Mouse (Mus musculus) lung, embryonic 14.5 days (tissue): ENCODE data around the gene Tacc2. TPM values are rescaled to one million over a fixed set of nuclear protein-coding genes. Genes with fewer than 3 reads are reported as not detected.

Experiments used
- ATAC-seq: fragments of 200-750 bp; cut with Nextera tagmentation; 2 replicates; pipeline ENCODE4 v1.8.0; 2017; ENCODE audit warnings: mild to moderate bottlenecking, moderate TSS enrichment, moderate library complexity; ENCODE audit not compliant: insufficient read depth
- DNase-seq: peaks from one replicate; pipeline ENCODE4 v3.0.0-alpha.2; 2015
- H3K27ac ChIP-seq: fragments of 300-500 bp; sonication (generic); 2 replicates; pipeline ENCODE4 v1.5.1; 2014; ENCODE audit warnings: low read depth, mild to moderate bottlenecking, moderate library complexity
- H3K27me3 ChIP-seq: fragments of 300-500 bp; sonication (generic); 2 replicates; pipeline ENCODE4 v1.6.1; 2014; ENCODE audit warnings: low read length, control low read depth; ENCODE audit not compliant: insufficient read depth
- H3K36me3 ChIP-seq: fragments of 300-500 bp; sonication (generic); 2 replicates; pipeline ENCODE4 v1.6.1; 2014; ENCODE audit warnings: control low read depth; ENCODE audit not compliant: insufficient read depth
- H3K4me1 ChIP-seq: fragments of 300-500 bp; sonication (generic); 2 replicates; pipeline ENCODE4 v1.6.1; 2014; ENCODE audit warnings: antibody characterized with exemption, control low read depth; ENCODE audit not compliant: insufficient read depth
- H3K4me2 ChIP-seq: fragments of 300-500 bp; sonication (generic); 2 replicates; pipeline ENCODE4 v1.6.1; 2014; ENCODE audit warnings: mild to moderate bottlenecking
- H3K4me3 ChIP-seq: fragments of 300-500 bp; sonication (generic); 2 replicates; pipeline ENCODE4 v1.5.1; 2014; ENCODE audit warnings: low read depth, low read length
- H3K9ac ChIP-seq: fragments of 300-500 bp; sonication (generic); 2 replicates; pipeline ENCODE4 v1.6.1; 2014
- H3K9me3 ChIP-seq: fragments of 300-500 bp; sonication (generic); 2 replicates; pipeline ENCODE4 v1.6.1; 2016; ENCODE audit warnings: low read depth, low read length, control low read depth
- CTCF ChIP-seq: IDR thresholded peaks from 2 replicates; pipeline ENCODE4 v1.5.1; 2016; ENCODE audit warnings: antibody characterized with exemption, low read depth
- WGBS: fragments of 180-500 bp; shearing (Covaris S2); extraction: QIAGEN DNeasy Blood & Tissue Kit; methylation state at CpG from one replicate; pipeline ENCODE4 v1.1.7; 2014; 5-methylcytosine and 5-hydroxymethylcytosine counted together
- polyA plus RNA-seq: library from polyadenylated mRNA; unstranded; fragments of >200 nt; fragmentation: Nextera tagmentation; extraction: Ambion mirVana; gene quantifications from 2 replicates; pipeline ENCODE4 v1.2.1, GENCODE M21; 2014

Tacc2 gene
- polyA plus RNA-seq, 1 experiment from 2014 or later, result 32.6 TPM

DNA sequence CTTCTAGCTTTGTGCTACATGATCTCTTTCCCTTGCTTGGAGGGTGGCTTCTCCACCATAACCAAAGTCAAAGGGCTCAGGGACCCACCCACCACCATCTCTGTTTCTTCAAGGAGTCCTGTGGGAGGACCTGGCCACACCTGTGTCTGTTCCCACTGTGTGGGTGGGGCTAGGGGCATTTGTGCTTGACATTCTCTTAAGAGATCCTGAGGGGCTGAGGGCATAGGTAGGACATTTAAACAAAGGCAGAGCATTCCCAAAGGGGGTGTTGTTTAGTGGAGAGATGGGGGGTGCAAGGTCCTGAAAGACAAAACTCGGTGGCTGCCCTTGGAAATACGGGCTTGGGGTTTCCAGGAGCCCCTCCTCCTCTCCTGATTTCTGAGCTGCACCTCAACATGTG is 23.3 kb downstream of the Tacc2 start:
- Histone ChIP-seq H3K4me1 (no peaks in the 10 kb centered on the region), H3K9me3 (no peaks in the 10 kb centered on the region), H3K4me2 (no peak overlapping the region), H3K27ac (no peak overlapping the region), H3K9ac (no peak overlapping the region), H3K36me3 (no peaks in the 10 kb centered on the region), H3K27me3 (no peaks in the 10 kb centered on the region), H3K4me3 (no peak overlapping the region)
- 78% methylated on average over 2 of the region's 2 CpGs for WGBS
- ATAC-seq (no peak), DNase-seq (no peak)
- no peak for TF ChIP-seq CTCF

DNA sequence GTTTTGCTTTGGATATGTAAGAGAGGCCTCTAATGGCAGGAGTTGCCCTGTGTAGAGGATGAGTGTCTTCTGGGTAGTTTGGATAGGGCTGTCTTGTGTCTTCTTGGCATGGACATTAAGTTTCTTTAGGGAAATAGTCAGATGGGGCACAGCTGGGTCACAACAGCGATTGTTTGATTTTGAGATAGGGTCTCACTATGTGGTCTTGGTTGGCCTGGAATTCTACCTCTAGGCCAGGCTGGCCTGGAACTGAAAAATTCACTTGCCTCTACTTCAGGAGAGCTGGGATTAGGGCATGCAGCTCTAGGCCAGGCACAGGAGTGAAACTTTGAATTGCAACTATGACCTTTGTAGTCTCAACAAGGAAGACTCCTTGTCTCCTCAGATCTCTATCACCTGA is 25.6 kb downstream of the Tacc2 start:
- Histone ChIP-seq H3K4me3 (no peak overlapping the region), H3K27ac (no peak overlapping the region), H3K9me3 (no peaks in the 10 kb centered on the region), H3K27me3 (no peaks in the 10 kb centered on the region), H3K9ac (no peak overlapping the region), H3K4me2 (no peak overlapping the region), H3K4me1 (no peaks in the 10 kb centered on the region), H3K36me3 (no peaks in the 10 kb centered on the region)
- WGBS, result 74% methylated on average over 1 of the region's 1 CpGs
- no peak for DNase-seq
- ATAC-seq, result no peak
- no peak for TF ChIP-seq CTCF

DNA sequence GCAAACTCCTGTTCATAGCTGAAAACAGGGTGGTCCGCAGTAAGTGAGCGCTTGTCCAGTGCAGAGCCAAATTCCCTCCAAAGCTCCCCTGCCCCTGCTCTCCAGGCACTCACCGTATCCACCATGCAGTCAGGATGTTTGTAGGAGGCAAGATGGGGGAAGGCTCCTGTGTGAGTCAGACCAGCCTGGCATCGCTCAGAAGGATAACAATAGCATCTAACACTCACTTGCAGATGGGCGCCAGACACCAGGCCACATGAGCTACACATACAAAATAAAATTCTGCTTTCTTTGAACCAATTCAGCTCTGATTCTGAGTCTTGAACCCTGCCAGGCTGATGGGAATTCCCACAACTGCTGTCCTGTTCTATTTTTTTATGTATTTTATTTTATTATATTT is 26.3 kb downstream of the Tacc2 start:
- no peaks in the 10 kb centered on the region for H3K9me3 ChIP-seq
- ATAC-seq (no peak), DNase-seq (no peak)
- H3K4me2 ChIP-seq, result no peak overlapping the region
- WGBS, result 83% methylated on average over 5 of the region's 5 CpGs
- no peak overlapping the region for H3K9ac ChIP-seq
- H3K4me1 ChIP-seq, result no peaks in the 10 kb centered on the region
- H3K36me3 ChIP-seq, result no peaks in the 10 kb centered on the region
- no peak overlapping the region for H3K4me3 ChIP-seq
- no peak for TF ChIP-seq CTCF
- H3K27ac ChIP-seq, result no peak overlapping the region
- H3K27me3 ChIP-seq, result no peaks in the 10 kb centered on the region

DNA sequence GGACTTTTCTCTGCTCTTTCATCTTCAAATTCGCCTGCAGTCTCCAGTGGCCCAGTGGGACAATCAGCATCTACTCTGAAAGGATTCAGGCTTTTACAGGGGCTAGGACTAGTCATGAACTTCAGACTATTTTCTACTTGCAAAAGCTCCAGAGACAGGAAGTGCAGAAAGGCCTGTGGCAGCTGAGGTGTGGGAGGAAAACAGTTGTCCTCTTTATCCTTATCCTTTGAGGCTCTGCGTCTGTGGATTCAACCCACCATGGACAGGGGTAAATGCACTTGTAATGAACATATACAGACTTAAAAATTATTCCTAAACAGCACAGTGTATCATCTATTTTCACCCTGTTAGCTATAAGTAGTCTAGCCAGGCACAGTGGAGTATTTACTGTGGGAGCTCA is 27.2 kb downstream of the Tacc2 start:
- no peaks in the 10 kb centered on the region for H3K9me3 ChIP-seq
- H3K4me1 ChIP-seq, result no peaks in the 10 kb centered on the region
- ATAC-seq (no peak), DNase-seq (no peak)
- 58% methylated on average over 2 of the region's 2 CpGs for WGBS
- H3K9ac ChIP-seq, result no peak overlapping the region
- no peaks in the 10 kb centered on the region for H3K27me3 ChIP-seq
- H3K4me3 ChIP-seq, result no peak overlapping the region
- no peak overlapping the region for H3K4me2 ChIP-seq
- no peaks in the 10 kb centered on the region for H3K36me3 ChIP-seq
- no peak for TF ChIP-seq CTCF
- H3K27ac ChIP-seq, result no peak overlapping the region

DNA sequence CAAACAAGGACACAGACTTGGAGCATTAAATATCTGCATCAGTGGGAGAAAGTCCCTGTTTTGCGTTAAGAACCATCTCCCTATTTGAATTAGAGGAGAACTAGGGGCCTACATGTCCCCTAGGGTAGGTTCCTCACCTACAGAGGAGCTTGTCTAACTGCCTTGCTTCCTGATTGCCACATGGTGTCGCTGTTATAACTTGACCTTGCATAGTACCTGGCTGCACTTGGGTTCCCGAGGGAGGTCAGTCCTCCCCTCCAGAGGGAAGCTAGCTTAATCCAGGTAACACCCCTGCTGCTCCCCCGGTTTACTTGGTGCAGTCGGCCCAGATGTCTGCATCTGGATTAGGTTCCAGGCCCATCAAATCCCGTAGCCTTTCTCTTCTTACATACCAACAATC is 27.9 kb downstream of the Tacc2 start:
- ATAC-seq (no peak), DNase-seq (peak; percentile 51)
- TF ChIP-seq CTCF, result peak; percentile 77
- H3K4me3 ChIP-seq, result no peak overlapping the region
- 23% methylated on average over 6 of the region's 6 CpGs for WGBS
- no peak overlapping the region for H3K27ac ChIP-seq
- no peaks in the 10 kb centered on the region for H3K36me3 ChIP-seq
- H3K4me1 ChIP-seq, result no peaks in the 10 kb centered on the region
- no peak overlapping the region for H3K9ac ChIP-seq
- H3K9me3 ChIP-seq, result no peaks in the 10 kb centered on the region
- no peak overlapping the region for H3K4me2 ChIP-seq
- H3K27me3 ChIP-seq, result no peaks in the 10 kb centered on the region

DNA sequence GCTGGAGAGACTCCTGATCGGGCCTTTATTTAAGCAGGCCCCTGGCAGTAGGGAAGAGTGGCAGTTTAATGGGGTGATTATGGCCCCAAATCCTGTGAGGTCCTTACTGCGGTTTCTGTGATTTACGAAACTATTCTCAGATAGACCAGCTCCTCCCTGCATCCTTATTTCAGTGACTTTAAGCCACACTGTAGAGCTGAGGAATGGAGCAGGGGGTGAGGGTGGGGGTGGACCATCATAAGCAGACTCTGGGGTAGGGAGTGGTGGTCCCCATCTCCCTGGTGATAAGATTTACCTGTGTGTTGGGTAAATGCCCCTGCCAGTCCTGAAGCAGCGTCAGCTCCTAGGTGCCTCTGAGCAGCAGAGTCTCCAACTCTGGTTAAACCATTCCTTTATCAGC is 29.7 kb downstream of the Tacc2 start:
- no peak for DNase-seq
- Histone ChIP-seq H3K4me1 (no peaks in the 10 kb centered on the region), H3K36me3 (no peaks in the 10 kb centered on the region), H3K9ac (no peak overlapping the region), H3K9me3 (no peaks in the 10 kb centered on the region), H3K27me3 (no peaks in the 10 kb centered on the region), H3K4me2 (no peak overlapping the region), H3K4me3 (no peak overlapping the region), H3K27ac (no peak overlapping the region)
- ATAC-seq, result no peak
- WGBS, result 84% methylated on average over 4 of the region's 4 CpGs
- no peak for TF ChIP-seq CTCF

DNA sequence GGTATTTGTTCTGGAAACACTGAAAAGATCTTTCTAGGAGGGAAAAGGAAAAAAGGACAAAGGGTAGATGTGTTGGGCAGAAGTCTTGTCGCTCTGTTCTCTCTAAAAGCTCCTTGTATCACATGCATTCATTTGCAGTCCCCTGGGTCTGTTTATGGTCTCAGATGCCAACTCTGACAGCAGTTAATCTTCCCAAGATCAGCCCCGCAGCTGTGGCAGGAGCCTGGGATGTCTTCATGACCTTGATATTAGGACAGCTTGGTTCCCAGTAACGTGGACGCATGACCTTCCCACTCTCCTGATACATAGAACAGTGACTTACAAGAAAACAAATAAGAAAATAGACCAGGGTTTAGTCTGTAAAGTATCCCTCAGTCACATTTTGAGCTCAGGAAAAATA is 36.7 kb downstream of the Tacc2 start:
- H3K36me3 ChIP-seq, result no peaks in the 10 kb centered on the region
- no peak for TF ChIP-seq CTCF
- no peak overlapping the region for H3K9ac ChIP-seq
- H3K4me3 ChIP-seq, result no peak overlapping the region
- H3K9me3 ChIP-seq, result no peaks in the 10 kb centered on the region
- no peak overlapping the region for H3K4me2 ChIP-seq
- no peak for DNase-seq
- no peaks in the 10 kb centered on the region for H3K27me3 ChIP-seq
- ATAC-seq, result no peak
- H3K27ac ChIP-seq, result no peak overlapping the region
- 53% methylated on average over 4 of the region's 4 CpGs for WGBS
- H3K4me1 ChIP-seq, result no peaks in the 10 kb centered on the region

DNA sequence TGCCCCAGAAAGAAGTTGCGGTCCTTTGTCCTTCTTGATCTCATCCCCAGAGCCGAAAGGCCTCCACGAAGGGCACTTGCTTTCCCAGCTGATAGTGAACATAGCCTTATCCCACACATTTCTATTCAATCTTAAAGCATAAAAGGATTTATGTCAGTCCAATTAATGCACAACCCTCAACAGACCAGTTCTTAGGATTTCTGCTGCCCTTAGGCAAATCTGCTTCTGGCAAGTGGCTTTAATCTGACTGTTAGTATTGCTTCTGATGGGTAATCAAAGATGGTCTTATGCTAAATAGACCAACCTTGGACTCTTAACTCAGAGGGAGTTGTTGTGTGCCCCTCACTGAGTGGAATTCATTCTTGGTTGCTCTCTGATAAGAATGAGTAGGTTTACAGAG is 40.4 kb downstream of the Tacc2 start:
- no peak overlapping the region for H3K4me2 ChIP-seq
- DNase-seq (no peak), ATAC-seq (no peak)
- no peaks in the 10 kb centered on the region for H3K36me3 ChIP-seq
- 80% methylated on average over 3 of the region's 3 CpGs for WGBS
- H3K9me3 ChIP-seq, result no peaks in the 10 kb centered on the region
- no peak overlapping the region for H3K9ac ChIP-seq
- H3K27ac ChIP-seq, result no peak overlapping the region
- H3K4me1 ChIP-seq, result peaks cover 3% of the 10 kb centered on the region; the same call in 1 of the 2 replicates
- TF ChIP-seq CTCF, result no peak
- H3K4me3 ChIP-seq, result no peak overlapping the region
- no peaks in the 10 kb centered on the region for H3K27me3 ChIP-seq
